Mouse (Mus musculus) urinary bladder, postnatal 14 days (tissue): ENCODE data around the gene Cbx5.

Source experiments
- DNase-seq: peaks from one replicate; pipeline ENCODE4 v3.0.0; 2021; ENCODE audit warnings: low spot score

The Cbx5 gene

DNA sequence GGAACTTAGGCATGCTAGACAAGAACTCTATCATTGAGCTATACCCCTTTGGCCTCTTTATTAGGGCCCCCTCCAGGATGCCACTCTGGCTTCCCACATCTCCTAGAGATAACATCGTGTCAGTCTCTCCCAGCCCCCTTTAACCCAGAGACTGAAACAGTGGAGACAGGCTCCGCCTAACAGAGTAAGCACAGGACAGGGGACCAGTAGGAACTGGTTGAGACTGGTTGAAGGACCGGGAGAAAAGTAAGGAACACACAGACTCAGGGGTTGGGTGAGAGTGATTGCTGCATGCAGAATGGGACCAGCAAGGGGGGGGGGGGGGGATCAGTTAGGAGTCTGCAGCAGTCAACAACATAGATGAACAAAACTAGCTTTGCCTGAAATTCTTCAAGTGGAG, 95.4 kb downstream of the Cbx5 start:
- no peak for DNase-seq
